Mouse (Mus musculus) intestine, postnatal 0 days (tissue): ENCODE results near the gene 2310022B05Rik. TPM values are rescaled to one million over a fixed set of nuclear protein-coding genes. Genes with fewer than 3 reads are reported as not detected.

Experiments
- ATAC-seq: fragments of 200-750 bp; cut with Nextera tagmentation; 2 replicates; pipeline ENCODE4 v1.8.0; 2017; ENCODE audit warnings: mild to moderate bottlenecking, moderate TSS enrichment, moderate library complexity
- H3K27ac ChIP-seq: fragments of 300-500 bp; sonication (generic); 2 replicates; pipeline ENCODE4 v1.5.1; 2014; ENCODE audit warnings: mild to moderate bottlenecking, low read depth, low read length, moderate library complexity
- H3K27me3 ChIP-seq: fragments of 300-500 bp; sonication (generic); replicated peaks from 2 replicates; pipeline ENCODE4 v1.6.1; 2014; ENCODE audit warnings: low read length, mixed read lengths; ENCODE audit not compliant: control insufficient read depth, insufficient read depth
- H3K36me3 ChIP-seq: fragments of 300-500 bp; sonication (generic); 2 replicates; pipeline ENCODE4 v1.6.1; 2014; ENCODE audit warnings: mild to moderate bottlenecking, moderate library complexity; ENCODE audit not compliant: control insufficient read depth, insufficient read depth
- H3K4me1 ChIP-seq: fragments of 300-500 bp; sonication (generic); replicated peaks from 2 replicates; pipeline ENCODE4 v1.6.1; 2014; ENCODE audit warnings: antibody characterized with exemption, low read length, mixed read lengths; ENCODE audit not compliant: control insufficient read depth, insufficient read depth
- H3K4me2 ChIP-seq: fragments of 300-500 bp; sonication (generic); replicated peaks from 2 replicates; pipeline ENCODE4 v1.6.1; 2014; ENCODE audit warnings: low read depth, mild to moderate bottlenecking, moderate library complexity
- H3K4me3 ChIP-seq: fragments of 300-500 bp; sonication (generic); 2 replicates; pipeline ENCODE4 v1.5.1; 2014; ENCODE audit warnings: low read depth, low read length
- H3K9ac ChIP-seq: fragments of 300-500 bp; sonication (generic); 2 replicates; pipeline ENCODE4 v1.6.1; 2014; ENCODE audit warnings: mild to moderate bottlenecking, low read depth, low read length
- H3K9me3 ChIP-seq: fragments of 300-500 bp; sonication (generic); 2 replicates; pipeline ENCODE4 v1.6.1; 2016; ENCODE audit warnings: mixed run types; ENCODE audit not compliant: control insufficient read depth
- CTCF ChIP-seq: sonication (generic); IDR thresholded peaks from 2 replicates; pipeline ENCODE4 v1.5.1; 2016; ENCODE audit warnings: low read depth, mild to moderate bottlenecking, control low read depth, antibody characterized with exemption, moderate library complexity
- WGBS: fragments of 180-500 bp; shearing (Covaris S2); extraction: QIAGEN DNeasy Blood & Tissue Kit; methylation state at CpG from one replicate; pipeline ENCODE4 v1.1.7; 2014; 5-methylcytosine and 5-hydroxymethylcytosine counted together
- polyA plus RNA-seq: library from polyadenylated mRNA; unstranded; fragments of >200 nt; fragmentation: Nextera tagmentation; extraction: Ambion mirVana; gene quantifications from 2 replicates; pipeline ENCODE4 v1.2.1, GENCODE M21; 2015

Gene 2310022B05Rik
- polyA plus RNA-seq, 1 experiment from 2014 or later = 22.1 TPM

GRCm38 (mm10) chr8:124635247-124635502 is 28.0 kb downstream of the 2310022B05Rik start:
- 63% methylated on average over 8 of the region's 8 CpGs for WGBS
- H3K4me3 ChIP-seq = no peak overlapping the region
- H3K36me3 ChIP-seq = peaks cover 45% of the 10 kb centered on the region
- TF ChIP-seq CTCF = no peak
- no peaks in the 10 kb centered on the region for H3K27me3 ChIP-seq
- H3K4me2 ChIP-seq = no peak overlapping the region
- ATAC-seq = no peak; the same call in 1 of the 2 replicates
- no peaks in the 10 kb centered on the region for H3K4me1 ChIP-seq
- H3K27ac ChIP-seq = no peak overlapping the region
- no peak overlapping the region for H3K9ac ChIP-seq
- H3K9me3 ChIP-seq = no peaks in the 10 kb centered on the region

DNA sequence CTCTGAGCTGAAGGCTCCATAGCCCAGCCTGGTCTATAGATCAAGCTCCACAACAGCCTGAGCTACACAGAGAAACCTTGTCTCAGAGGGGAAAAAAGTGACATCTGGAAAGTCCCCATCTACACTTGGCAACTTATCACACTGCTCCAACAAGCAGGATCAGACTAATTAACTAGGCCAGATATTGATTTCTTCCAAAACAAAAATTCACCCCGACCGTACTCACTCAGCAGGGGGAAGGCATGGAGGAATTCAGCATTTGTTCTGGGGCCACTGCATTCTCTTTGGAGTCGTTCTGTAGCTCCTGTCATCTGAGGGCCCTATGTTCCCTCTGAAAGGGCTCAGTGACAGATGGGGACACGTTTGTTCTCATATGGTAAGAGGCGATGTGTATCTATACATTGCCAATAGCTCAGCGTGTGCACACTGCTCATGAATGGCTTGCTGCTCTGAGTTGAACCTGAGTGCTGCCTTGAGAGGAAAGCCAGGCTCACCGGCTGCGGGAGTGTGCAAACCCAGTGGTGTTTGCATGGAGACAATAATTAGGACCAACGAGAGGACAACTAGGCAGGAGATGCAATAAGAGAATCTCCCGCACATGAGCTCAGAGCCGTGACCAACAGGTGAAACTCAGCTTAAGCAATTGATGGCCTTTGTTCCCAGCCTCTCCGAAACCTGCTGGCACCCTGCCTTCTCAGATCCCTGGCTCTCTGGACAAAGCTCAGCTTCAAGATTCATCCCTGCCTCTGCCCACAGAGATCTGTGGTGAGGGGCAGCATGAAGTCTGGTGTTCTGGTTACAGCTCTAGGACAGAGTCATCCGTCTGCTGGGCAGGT is 28.5 kb downstream of the 2310022B05Rik start:
- 76% methylated on average over 13 of the region's 13 CpGs for WGBS
- Histone ChIP-seq H3K9ac (no peak overlapping the region), H3K27ac (no peak overlapping the region), H3K27me3 (no peaks in the 10 kb centered on the region), H3K4me2 (no peak overlapping the region), H3K36me3 (peaks cover 41% of the 10 kb centered on the region), H3K9me3 (no peaks in the 10 kb centered on the region), H3K4me1 (no peaks in the 10 kb centered on the region), H3K4me3 (no peak overlapping the region)
- TF ChIP-seq CTCF = no peak
- ATAC-seq = no peak

- H3K9ac ChIP-seq = no peak overlapping the region
- no peak for TF ChIP-seq CTCF
- WGBS = 71% methylated on average over 14 of the region's 14 CpGs
Observed at GRCm38 (mm10) chr8:124633001-124633703, 30.0 kb downstream of the 2310022B05Rik start.

GRCm38 (mm10) chr8:124631966-124632365 is 31.2 kb downstream of the 2310022B05Rik start:
- Histone ChIP-seq H3K9me3 (no peaks in the 10 kb centered on the region), H3K36me3 (peaks cover 16% of the 10 kb centered on the region), H3K4me2 (no peak overlapping the region), H3K9ac (no peak overlapping the region), H3K27me3 (no peaks in the 10 kb centered on the region), H3K27ac (peak overlapping the region; percentile 3; the same call in 1 of the 2 replicates), H3K4me3 (no peak overlapping the region), H3K4me1 (no peaks in the 10 kb centered on the region)
- no peak for TF ChIP-seq CTCF
- ATAC-seq = no peak
- 32% methylated on average over 7 of the region's 7 CpGs for WGBS

More at GRCm38 (mm10) chr8:124633001-124633703, 30.0 kb downstream of the 2310022B05Rik start:
- no peaks in the 10 kb centered on the region for H3K27me3 ChIP-seq
- no peak overlapping the region for H3K27ac ChIP-seq
- no peak overlapping the region for H3K4me3 ChIP-seq
- 0 out of 2 replicates have a peak, but pooled peaks have one; percentile 29 for ATAC-seq
- no peaks in the 10 kb centered on the region for H3K4me1 ChIP-seq
- H3K36me3 ChIP-seq = peaks cover 26% of the 10 kb centered on the region
- no peak overlapping the region for H3K4me2 ChIP-seq
- no peaks in the 10 kb centered on the region for H3K9me3 ChIP-seq

DNA sequence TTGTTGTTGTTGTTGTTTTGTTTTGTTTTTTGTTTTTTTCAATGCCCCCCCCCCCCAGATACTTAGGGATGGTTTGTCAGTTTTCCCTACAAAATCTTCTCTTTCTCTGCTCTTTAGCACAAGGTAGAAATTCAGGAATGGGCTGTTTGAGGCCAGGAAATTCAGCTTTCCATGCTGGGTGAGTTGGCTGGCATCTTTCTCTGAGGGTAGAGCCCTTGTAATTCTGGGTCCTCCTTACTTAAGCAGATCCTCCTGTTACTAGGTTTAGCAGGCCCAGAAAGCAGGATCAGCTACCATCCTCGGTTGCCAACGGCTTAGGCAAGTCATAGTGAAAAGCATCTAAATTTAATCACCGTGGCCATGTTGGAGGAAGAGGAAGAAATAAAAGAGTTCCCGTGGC is 32.3 kb downstream of the 2310022B05Rik start:
- no peak overlapping the region for H3K4me2 ChIP-seq
- peaks cover 5% of the 10 kb centered on the region; the same call in 1 of the 2 replicates for H3K36me3 ChIP-seq
- no peaks in the 10 kb centered on the region for H3K4me1 ChIP-seq
- H3K27me3 ChIP-seq = no peaks in the 10 kb centered on the region
- no peaks in the 10 kb centered on the region for H3K9me3 ChIP-seq
- H3K9ac ChIP-seq = no peak overlapping the region
- no peak for TF ChIP-seq CTCF
- H3K4me3 ChIP-seq = no peak overlapping the region
- H3K27ac ChIP-seq = no peak overlapping the region
- ATAC-seq = no peak
- 87% methylated on average over 4 of the region's 4 CpGs for WGBS

DNA sequence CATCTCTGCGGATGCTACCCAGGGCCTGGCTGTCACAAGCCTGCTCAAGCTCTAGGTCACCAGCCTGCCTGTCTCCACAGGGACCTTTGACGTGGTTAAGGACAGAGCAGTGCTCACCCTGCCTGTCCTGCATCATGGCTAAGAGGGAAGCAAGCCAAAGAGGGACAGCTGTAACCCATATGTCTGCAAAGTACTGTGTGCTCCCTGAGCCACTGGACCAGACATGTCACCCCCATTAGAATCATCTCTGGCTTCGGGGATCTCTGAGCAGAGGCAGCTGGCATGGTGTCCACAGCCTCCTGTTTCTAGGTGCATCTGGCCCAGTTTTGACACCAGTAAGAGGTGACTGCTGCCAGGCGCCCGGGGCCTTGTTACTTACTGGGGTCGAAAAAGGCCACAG is 32.7 kb downstream of the 2310022B05Rik start:
- no peaks in the 10 kb centered on the region for H3K9me3 ChIP-seq
- H3K9ac ChIP-seq = no peak overlapping the region
- H3K36me3 ChIP-seq = 0 out of 2 replicates have a peak, but pooled peaks cover 2% of the 10 kb centered on the region
- H3K4me2 ChIP-seq = no peak overlapping the region
- no peak for ATAC-seq
- H3K4me3 ChIP-seq = no peak overlapping the region
- 71% methylated on average over 6 of the region's 6 CpGs for WGBS
- no peak overlapping the region for H3K27ac ChIP-seq
- no peaks in the 10 kb centered on the region for H3K27me3 ChIP-seq
- H3K4me1 ChIP-seq = no peaks in the 10 kb centered on the region
- TF ChIP-seq CTCF = no peak
